Mouse (Mus musculus): ENCODE data around the gene Ccnb1ip1. TPM values are rescaled to one million over a fixed set of nuclear protein-coding genes. Genes with fewer than 3 reads are reported as not detected.
A peak's percentile ranks its signal among the peaks of the same experiment; 100 is the strongest.
"Not testable (repeated sequence)": the region's sequence is repeated elsewhere in the genome, so short reads cannot be mapped to it uniquely, and the experiment has no call there.

The Ccnb1ip1 gene
- total and polyA plus RNA-seq, 3 experiments: 2.7 TPM; not detected in 2

DNA sequence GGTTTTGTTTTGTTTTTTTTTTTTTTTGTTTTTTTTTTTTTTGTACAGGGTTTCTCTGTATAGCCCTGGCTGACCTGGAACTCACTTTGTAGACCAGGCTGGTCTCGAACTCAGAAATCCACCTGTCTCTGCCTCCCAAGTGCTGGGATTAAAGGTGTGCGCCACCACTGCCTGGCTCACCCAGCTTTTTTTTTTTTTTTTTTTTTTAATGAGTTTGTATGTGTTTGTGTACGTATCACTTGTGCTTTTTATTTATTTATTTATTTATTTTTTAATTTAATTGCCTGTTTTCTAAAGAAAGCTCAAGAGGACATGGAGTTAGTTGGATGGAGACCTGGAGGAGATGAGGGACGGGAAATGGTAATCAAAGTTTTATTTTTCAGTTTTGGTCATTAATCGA, 1.1 kb downstream of the Ccnb1ip1 start:
- H3K79me2 ChIP-seq (replicated peaks; ENCODE audit: control insufficient read depth, extremely low read depth, insufficient read depth, poor library complexity, severe bottlenecking); H3K4me2 ChIP-seq (ENCODE audit: insufficient read depth, low read depth, poor library complexity, severe bottlenecking); H3K4me3 ChIP-seq (replicated peaks in 1 of 3; ENCODE audit: low read depth in 2 of 3, low read length in 2 of 3, poor library complexity in 1 of 3); H3K27ac ChIP-seq (ENCODE audit: insufficient read depth, low read depth); H3K9ac ChIP-seq (ENCODE audit: insufficient read depth, low read depth); dilution Hi-C loops (cut with MboI; ENCODE audit: extremely low pct_ligation_motif_present, extremely low pct_unique_long_range_greater_than_20kb, low sequenced_read_pairs); H3K9me3 ChIP-seq (replicated peaks; ENCODE audit: low read length); H3K27me3 ChIP-seq (replicated peaks); DNase-seq (ENCODE audit: extremely low read depth): not testable (repeated sequence)
- Histone ChIP-seq H3K4me1 (ENCODE audit: control insufficient read depth in 1 of 2, insufficient read depth in 2 of 2) (peaks cover 0 to 11% of the 10 kb centered on the region in 2 experiments; a peak in 1 of 4 replicates), H3K36me3 (replicated peaks in 1 of 2; ENCODE audit: control insufficient read depth in 1 of 2, insufficient read depth in 1 of 2, low read length in 1 of 2) (peaks cover 15 to 17% of the 10 kb centered on the region in 2 experiments)
- in situ Hi-C loops (cut with MboI; ENCODE audit: low pct_ligation_motif_present, low pct_unique_long_range_greater_than_20kb, low sequenced_read_pairs): loop anchor here (5.0 to 25.0 kb wide), 3 partner anchors 126 to 456 kb away; partner anchors contain the start of genes Pip4p1, Pnp and Rnase2a
- peak; percentile 67 for TF ChIP-seq ZNF384 (IDR thresholded peaks at IDR 0.05; ENCODE audit: low read depth, low read length)

DNA sequence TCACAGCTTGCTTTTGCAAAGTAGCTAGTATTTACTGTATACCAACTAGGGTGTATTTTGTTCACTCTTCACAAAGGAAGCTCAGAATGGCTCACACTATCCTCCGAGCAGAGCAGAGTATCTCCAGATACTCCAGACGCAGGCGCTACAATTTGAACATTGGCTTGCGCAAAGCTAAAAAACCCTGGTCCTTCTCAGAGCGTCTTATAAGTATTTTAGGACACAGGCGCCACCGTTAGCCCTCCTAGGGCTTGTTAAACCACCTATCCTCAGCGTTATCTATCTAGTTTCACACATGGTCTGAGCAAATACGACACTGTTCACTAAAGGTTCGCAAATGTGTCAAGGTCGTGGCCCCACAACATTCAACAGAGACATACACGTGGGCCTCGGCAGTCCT, 2.8 kb downstream of the Ccnb1ip1 start:
- no peak for TF ChIP-seq JUND (conservative IDR thresholded peaks at IDR 0.05; ENCODE audit: low read depth, low read length)
- no peak for TF ChIP-seq ELF1 (IDR thresholded peaks at IDR 0.05; ENCODE audit: low read depth, low read length)
- no peak for TF ChIP-seq UBTF (IDR thresholded peaks at IDR 0.05; ENCODE audit: low read depth, low read length)
- no peak for TF ChIP-seq RAD21 (IDR thresholded peaks at IDR 0.05; ENCODE audit: low read depth, low read length)
- TF ChIP-seq USF2 (conservative IDR thresholded peaks at IDR 0.05; ENCODE audit: low read depth, low read length): no peak
- TF ChIP-seq IRF4 (IDR thresholded peaks at IDR 0.05; ENCODE audit: low read depth, low read length): no peak
- TF ChIP-seq ZMIZ1 (IDR thresholded peaks at IDR 0.05; ENCODE audit: low read depth, low read length): no peak
- no peak for TF ChIP-seq CHD1 (IDR thresholded peaks at IDR 0.05; ENCODE audit: low read depth, low read length)
- TF ChIP-seq MXI1 (IDR thresholded peaks at IDR 0.05; ENCODE audit: low read depth, low read length): no peak
- no peak for TF ChIP-seq EP300 (IDR thresholded peaks at IDR 0.05; ENCODE audit: low read length)
- TF ChIP-seq MEF2A (IDR thresholded peaks at IDR 0.05; ENCODE audit: borderline replicate concordance, low read depth, low read length): no peak
- TF ChIP-seq SMC3 (IDR thresholded peaks at IDR 0.05; ENCODE audit: low read depth, low read length): no peak
- no peak for TF ChIP-seq POLR2AphosphoS2 (IDR thresholded peaks at IDR 0.05; ENCODE audit: low read depth, low read length)
- no peak for TF ChIP-seq POLR2A (IDR thresholded peaks at IDR 0.05; ENCODE audit: low read depth, low read length)
- TF ChIP-seq HCFC1 (IDR thresholded peaks at IDR 0.05; ENCODE audit: low read depth, low read length): no peak
- no peak for TF ChIP-seq CHD2 (IDR thresholded peaks at IDR 0.05; ENCODE audit: low read length)
- no peak for TF ChIP-seq ZKSCAN1 (IDR thresholded peaks at IDR 0.05; ENCODE audit: borderline replicate concordance, low read depth, low read length)
- in situ Hi-C loops (cut with MboI; ENCODE audit: low pct_ligation_motif_present, low pct_unique_long_range_greater_than_20kb, low sequenced_read_pairs): loop anchor here (5.0 to 25.0 kb wide), 3 partner anchors 128 to 458 kb away; partner anchors contain the start of genes Pip4p1, Pnp and Rnase2a

More for the DNA sequence above, 2.8 kb downstream of the Ccnb1ip1 start:
- DNase-seq (ENCODE audit: extremely low read depth): no peak
- Histone ChIP-seq H3K9me3 (replicated peaks; ENCODE audit: low read length) (no peaks in the 10 kb centered on the region), H3K27me3 (replicated peaks) (no peaks in the 10 kb centered on the region), H3K4me2 (ENCODE audit: insufficient read depth, low read depth, poor library complexity, severe bottlenecking) (no peak overlapping the region), H3K4me3 (replicated peaks in 1 of 3; ENCODE audit: low read depth in 2 of 3, low read length in 2 of 3, poor library complexity in 1 of 3) (no peak overlapping the region), H3K36me3 (replicated peaks in 1 of 2; ENCODE audit: control insufficient read depth in 1 of 2, insufficient read depth in 1 of 2, low read length in 1 of 2) (peaks cover 0 to 2% of the 10 kb centered on the region in 2 experiments), H3K79me2 (replicated peaks; ENCODE audit: control insufficient read depth, extremely low read depth, insufficient read depth, poor library complexity, severe bottlenecking) (peaks cover 2% of the 10 kb centered on the region; the same call in 1 of the 2 replicates), H3K27ac (ENCODE audit: insufficient read depth, low read depth) (no peak overlapping the region), H3K9ac (ENCODE audit: insufficient read depth, low read depth) (no peak overlapping the region), H3K4me1 (ENCODE audit: control insufficient read depth in 1 of 2, insufficient read depth in 2 of 2) (peaks cover 0 to 15% of the 10 kb centered on the region in 2 experiments; a peak in 2 of 4 replicates)
- dilution Hi-C loops (cut with MboI; ENCODE audit: extremely low pct_ligation_motif_present, extremely low pct_unique_long_range_greater_than_20kb, low sequenced_read_pairs): no loop called here
